In genomic region chr12:33359878-33360482, GRCm38 (mm10) we compare ENCODE assay signal across 15 mouse cellular contexts. TPM values are rescaled to one million over a fixed set of nuclear protein-coding genes. Genes with fewer than 3 reads are reported as not detected.
DNase-seq lines count a peak whose midpoint lies in the region; ATAC-seq and TF ChIP-seq lines count a peak whose summit lies in the region.
"Had no signal": no experiment of that assay in that cellular context is flagged by ENCODE, and none has a peak within 500 bp of the region (broad histone marks: within the 10 kb centered on the region; RNA-seq: fewer than 3 reads in every experiment).

No protein-coding gene starts in this region.

- H3K27me3 ChIP-seq in forebrain, embryonic 15.5 days = no peaks in the 10 kb centered on the region
- no peaks in the 10 kb centered on the region for H3K27me3 ChIP-seq in forebrain, embryonic 11.5 days (ENCODE audit: control insufficient read depth, insufficient read depth, low read length)
- H3K27me3 ChIP-seq in forebrain, postnatal 0 days (ENCODE audit: insufficient read depth, low read length) = no peaks in the 10 kb centered on the region
- H3K27me3 ChIP-seq: megakaryocyte, embryonic 14.5 days had no signal

- H3K4me3 ChIP-seq in forebrain, embryonic 15.5 days = no peak overlapping the region
- H3K4me3 ChIP-seq in forebrain, embryonic 11.5 days (ENCODE audit: low read depth, low read length) = no peak overlapping the region
- no peak overlapping the region for H3K4me3 ChIP-seq in forebrain, postnatal 0 days (ENCODE audit: low read depth, low read length)
- H3K4me3 ChIP-seq: erythroblast, embryonic 14.5 days; megakaryocyte, embryonic 14.5 days had no signal

- peak; percentile 24; the same call in 1 of the 2 replicates for ATAC-seq in forebrain, embryonic 15.5 days (replicated peaks)
- ATAC-seq in forebrain, embryonic 11.5 days (replicated peaks; ENCODE audit: low FRiP score) = no peak
- peak; percentile 61 for ATAC-seq in forebrain, postnatal 0 days
- ATAC-seq: CD4-positive, CD25-positive, alpha-beta regulatory T cell, adult 4 months had no signal

- no peak overlapping the region for H3K4me2 ChIP-seq in forebrain, embryonic 15.5 days (replicated peaks)
- no peak overlapping the region for H3K4me2 ChIP-seq in forebrain, embryonic 11.5 days (ENCODE audit: low read depth, low read length, severe bottlenecking)
- no peak overlapping the region for H3K4me2 ChIP-seq in forebrain, postnatal 0 days (ENCODE audit: low read depth)

- no peaks in the 10 kb centered on the region for H3K36me3 ChIP-seq in forebrain, embryonic 15.5 days
- H3K36me3 ChIP-seq in forebrain, embryonic 11.5 days (ENCODE audit: control insufficient read depth, insufficient read depth, low read length) = no peaks in the 10 kb centered on the region
- H3K36me3 ChIP-seq in forebrain, postnatal 0 days (ENCODE audit: insufficient read depth) = peaks cover 5% of the 10 kb centered on the region; the same call in 1 of the 2 replicates

- WGBS in forebrain, embryonic 15.5 days = 69% methylated on average over 5 of the region's 5 CpGs
- WGBS in forebrain, embryonic 11.5 days = 90% methylated on average over 5 of the region's 5 CpGs
- WGBS in forebrain, postnatal 0 days = 65% methylated on average over 5 of the region's 5 CpGs

- DNase-seq in forebrain, embryonic 11.5 days (ENCODE audit: low spot score) = no peak
- DNase-seq in left cerebral cortex, postnatal 4 days = peak; percentile 71
- no peak for DNase-seq in left cerebral cortex, adult 9 months (ENCODE audit: low spot score in 2 of 2)
- DNase-seq in adrenal gland, postnatal 10 days = peak; percentile 19
- DNase-seq in forebrain, postnatal 0 days = no peak
- no peak for DNase-seq in embryo, embryonic 9.5 days (ENCODE audit: extremely low spot score)
- DNase-seq: thymus, postnatal 14 days had no signal

- peak overlapping the region; percentile 72 for H3K27ac ChIP-seq in forebrain, embryonic 15.5 days (replicated peaks)
- H3K27ac ChIP-seq in forebrain, embryonic 11.5 days (ENCODE audit: low read depth, low read length) = no peak overlapping the region
- no peak overlapping the region; the same call in 1 of the 2 replicates for H3K27ac ChIP-seq in forebrain, postnatal 0 days (ENCODE audit: low read depth, low read length)

- no peak for TF ChIP-seq CTCF in forebrain, postnatal 0 days (IDR thresholded peaks at IDR 0.05; ENCODE audit: low read depth)

- no peak overlapping the region for H3K9ac ChIP-seq in forebrain, embryonic 15.5 days (replicated peaks)
- no peak overlapping the region for H3K9ac ChIP-seq in forebrain, embryonic 11.5 days (ENCODE audit: low read length)
- no peak overlapping the region for H3K9ac ChIP-seq in forebrain, postnatal 0 days

- intact Hi-C loops in left cerebral cortex, postnatal 4 days (cut with DNase I) = no loop called here

- H3K4me1 ChIP-seq in forebrain, embryonic 15.5 days = peaks cover 20% of the 10 kb centered on the region
- H3K4me1 ChIP-seq in forebrain, embryonic 11.5 days (replicated peaks; ENCODE audit: control insufficient read depth, insufficient read depth, low read length) = no peaks in the 10 kb centered on the region
- H3K4me1 ChIP-seq in forebrain, postnatal 0 days (ENCODE audit: insufficient read depth) = 0 out of 2 replicates have a peak, but pooled peaks cover 5% of the 10 kb centered on the region

- no peaks in the 10 kb centered on the region for H3K9me3 ChIP-seq in forebrain, embryonic 15.5 days
- H3K9me3 ChIP-seq in forebrain, embryonic 11.5 days (ENCODE audit: control insufficient read depth, low read length) = no peaks in the 10 kb centered on the region
- H3K9me3 ChIP-seq in forebrain, postnatal 0 days (ENCODE audit: low read length) = no peaks in the 10 kb centered on the region
- H3K9me3 ChIP-seq: megakaryocyte, embryonic 14.5 days had no signal

RNA-seq across cellular contexts. Expression of gene Efcab10, which starts 34.7 kb away (rescaled TPM):
- 2.6 and 3.1 TPM in 2 replicates for polyA plus RNA-seq in forebrain, embryonic 15.5 days (2015; fragmentation: Nextera tagmentation; extraction: Ambion mirVana)
- polyA plus RNA-seq in forebrain, embryonic 11.5 days (2014; fragmentation: Nextera tagmentation; extraction: Ambion mirVana) = 0.49 TPM in 1 of 2 replicates, not detected in the other
- total RNA-seq in left cerebral cortex, postnatal 4 days (2021) = 1 to 10 TPM in 1 of 2 experiments, under 1 TPM in 1; 0.82 to 1.5 TPM
- under 1 TPM in 1 of 2 experiments, not detected in 1; 0.79 TPM for total RNA-seq in adrenal gland, postnatal 10 days (2021)
- total RNA-seq in forebrain, postnatal 0 days (2014; rRNA removed) = 2.8 and 3.3 TPM in 2 replicates
- 5.8 and 7.1 TPM in 2 replicates for polyA plus RNA-seq in forebrain, postnatal 0 days (2015; fragmentation: Nextera tagmentation; extraction: Ambion mirVana)
- total RNA-seq: liver, adult 2 months had no signal
- polyA plus RNA-seq: CD4-positive, CD25-positive, alpha-beta regulatory T cell, adult 4 months; erythroblast, embryonic 14.5 days; large intestine, adult 2 months; liver, adult 2 months; neural tube, embryonic 11.5 days; stomach, embryonic 14.5 days had no signal

Comparison
In these comparisons a context has a peak if more than half of its experiments do, and no peak if none do; other contexts are left out.
1. DNase-seq: peak in left cerebral cortex, postnatal 4 days (single experiment) and adrenal gland, postnatal 10 days (single experiment); none in forebrain, embryonic 11.5 days (single experiment), left cerebral cortex, adult 9 months (0 of 2), forebrain, postnatal 0 days (single experiment) and embryo, embryonic 9.5 days (single experiment).